Mouse (Mus musculus) embryonic facial prominence, embryonic 12.5 days (tissue): ENCODE measurements around the gene Hras. TPM values are rescaled to one million over a fixed set of nuclear protein-coding genes. Genes with fewer than 3 reads are reported as not detected.

ENCODE experiments used
- ATAC-seq: fragments of 200-750 bp; cut with Nextera tagmentation; 2 replicates; pipeline ENCODE4 v1.8.0; 2017; ENCODE audit not compliant: insufficient number of reproducible peaks, insufficient read depth, low FRiP score, low TSS enrichment
- H3K27ac ChIP-seq: fragments of 300-500 bp; sonication (generic); 2 replicates; pipeline ENCODE4 v1.5.1; 2016; ENCODE audit warnings: mild to moderate bottlenecking
- H3K27me3 ChIP-seq: fragments of 300-500 bp; sonication (generic); 2 replicates; pipeline ENCODE4 v1.6.1; 2016; ENCODE audit warnings: mild to moderate bottlenecking, moderate library complexity
- H3K36me3 ChIP-seq: fragments of 300-500 bp; sonication (generic); 2 replicates; pipeline ENCODE4 v1.6.1; 2016; ENCODE audit warnings: mild to moderate bottlenecking
- H3K4me1 ChIP-seq: fragments of 300-500 bp; sonication (generic); 2 replicates; pipeline ENCODE4 v1.6.1; 2016
- H3K4me2 ChIP-seq: fragments of 300-500 bp; sonication (generic); replicated peaks from 2 replicates; pipeline ENCODE4 v1.6.1; 2016; ENCODE audit warnings: mild to moderate bottlenecking, moderate library complexity
- H3K4me3 ChIP-seq: fragments of 300-500 bp; sonication (generic); 2 replicates; pipeline ENCODE4 v1.5.1; 2016; ENCODE audit warnings: mild to moderate bottlenecking
- H3K9ac ChIP-seq: fragments of 300-500 bp; sonication (generic); 2 replicates; pipeline ENCODE4 v1.6.1; 2016; ENCODE audit warnings: mild to moderate bottlenecking, moderate library complexity
- H3K9me3 ChIP-seq: fragments of 300-500 bp; sonication (generic); 2 replicates; pipeline ENCODE4 v1.6.1; 2016; ENCODE audit warnings: mild to moderate bottlenecking, moderate library complexity
- WGBS: fragments of 180-500 bp; shearing (Covaris S2); methylation state at CpG from one replicate; pipeline ENCODE4 v1.1.7; 2016; 5-methylcytosine and 5-hydroxymethylcytosine counted together
- polyA plus RNA-seq: library from polyadenylated mRNA; unstranded; fragments of >200 nt; fragmentation: Nextera tagmentation; extraction: Ambion mirVana; gene quantifications from 2 replicates; pipeline ENCODE4 v1.2.1, GENCODE M21; 2016

Gene Hras
- polyA plus RNA-seq, 1 experiment from 2014 or later: 91.0 TPM

DNA sequence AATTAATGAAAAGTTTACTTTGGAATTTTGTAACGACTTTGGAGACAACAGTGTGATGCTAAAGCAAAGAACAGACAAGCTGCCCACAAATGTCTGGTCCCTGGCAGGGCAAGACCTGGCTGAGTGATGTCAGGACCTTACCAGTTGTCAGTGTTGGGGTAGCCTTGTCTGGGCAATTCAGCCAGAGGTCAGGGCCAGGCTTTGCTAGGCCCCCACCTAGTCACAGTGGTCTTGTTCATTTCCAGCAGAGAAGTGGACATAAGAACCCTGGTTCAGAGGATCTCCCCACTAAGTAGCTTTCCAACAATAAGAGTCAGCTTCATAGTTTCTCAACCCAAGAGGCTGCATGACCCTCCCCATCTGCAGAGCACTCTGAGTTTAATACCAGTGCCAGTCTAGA, 26.6 kb upstream of the Hras start:
- Histone ChIP-seq H3K36me3 (peaks cover 15% of the 10 kb centered on the region), H3K27ac (0 out of 2 replicates have a peak overlapping the region, but pooled peaks have one; percentile 23), H3K9me3 (no peaks in the 10 kb centered on the region), H3K4me2 (peak overlapping the region; percentile 95), H3K4me1 (peaks cover 34% of the 10 kb centered on the region), H3K9ac (no peak overlapping the region), H3K27me3 (no peaks in the 10 kb centered on the region), H3K4me3 (peak overlapping the region; percentile 52; the same call in 1 of the 2 replicates)
- WGBS: 83% methylated on average over 1 of the region's 1 CpGs
- no peak for ATAC-seq

DNA sequence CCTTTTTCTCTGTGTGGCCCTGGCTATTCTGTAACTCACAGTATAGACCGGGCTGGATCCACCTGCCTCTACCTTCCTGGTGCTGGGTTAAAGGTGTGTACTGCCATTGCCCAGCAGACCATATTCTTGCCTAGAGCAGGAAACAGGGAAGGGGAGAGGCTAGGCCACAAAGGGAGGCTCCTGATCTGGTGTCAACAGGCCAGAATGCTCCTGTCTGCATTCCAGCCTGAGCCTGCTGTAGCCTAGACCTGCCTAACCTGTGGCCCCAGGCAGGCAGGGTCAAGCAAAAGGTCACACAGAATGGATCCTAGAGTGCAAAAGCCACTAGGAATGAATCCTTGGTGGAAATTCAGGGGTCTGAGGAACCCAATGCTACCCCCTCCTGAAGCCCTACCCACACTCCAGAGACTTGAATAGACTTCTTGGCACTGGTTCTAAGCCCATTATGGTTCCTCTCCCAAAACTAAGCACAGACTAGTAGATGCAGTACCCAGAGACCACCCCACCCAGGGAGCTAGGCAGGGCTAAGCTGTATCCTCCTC, 25.8 kb upstream of the Hras start:
- H3K9ac ChIP-seq: no peak overlapping the region
- H3K27me3 ChIP-seq: no peaks in the 10 kb centered on the region
- no peak overlapping the region for H3K27ac ChIP-seq
- no peak for ATAC-seq
- H3K4me2 ChIP-seq: no peak overlapping the region
- peaks cover 40% of the 10 kb centered on the region for H3K4me1 ChIP-seq
- H3K9me3 ChIP-seq: no peaks in the 10 kb centered on the region
- WGBS: 88% methylated on average over 1 of the region's 1 CpGs
- peaks cover 15% of the 10 kb centered on the region for H3K36me3 ChIP-seq
- H3K4me3 ChIP-seq: no peak overlapping the region

DNA sequence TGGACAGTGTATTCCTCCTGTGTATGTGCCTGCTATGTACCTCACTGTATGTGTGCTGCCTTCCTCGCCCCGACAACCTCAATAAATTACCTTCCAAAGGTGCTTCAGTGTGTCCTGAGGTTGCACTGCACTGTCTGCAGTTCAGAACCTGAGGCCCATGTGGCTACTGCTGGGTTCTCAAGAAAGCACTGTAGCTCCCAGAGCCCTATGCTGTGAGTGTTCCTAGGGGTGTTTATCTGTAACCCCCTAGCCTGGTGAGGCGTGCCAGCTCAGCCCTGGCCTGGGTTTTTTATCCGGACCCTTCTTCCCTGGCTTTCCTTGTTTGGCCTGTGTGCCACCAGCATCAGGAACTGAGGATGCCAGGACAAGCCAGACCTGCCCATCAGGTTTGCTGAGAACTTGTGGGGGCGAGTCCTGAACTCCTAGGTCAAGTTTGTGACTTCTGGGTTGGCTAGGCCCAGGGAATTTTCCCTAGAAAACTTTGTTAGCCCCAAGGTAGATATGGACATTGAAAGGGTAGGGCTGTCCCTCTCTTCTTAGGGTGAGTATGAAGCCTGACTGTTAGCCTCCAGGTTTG, 24.8 kb upstream of the Hras start:
- Histone ChIP-seq H3K9ac (no peak overlapping the region), H3K27ac (no peak overlapping the region), H3K36me3 (peaks cover 15% of the 10 kb centered on the region), H3K4me2 (no peak overlapping the region), H3K9me3 (no peaks in the 10 kb centered on the region), H3K4me3 (no peak overlapping the region), H3K27me3 (no peaks in the 10 kb centered on the region), H3K4me1 (peaks cover 40% of the 10 kb centered on the region)
- ATAC-seq: no peak
- 79% methylated on average over 5 of the region's 5 CpGs for WGBS

DNA sequence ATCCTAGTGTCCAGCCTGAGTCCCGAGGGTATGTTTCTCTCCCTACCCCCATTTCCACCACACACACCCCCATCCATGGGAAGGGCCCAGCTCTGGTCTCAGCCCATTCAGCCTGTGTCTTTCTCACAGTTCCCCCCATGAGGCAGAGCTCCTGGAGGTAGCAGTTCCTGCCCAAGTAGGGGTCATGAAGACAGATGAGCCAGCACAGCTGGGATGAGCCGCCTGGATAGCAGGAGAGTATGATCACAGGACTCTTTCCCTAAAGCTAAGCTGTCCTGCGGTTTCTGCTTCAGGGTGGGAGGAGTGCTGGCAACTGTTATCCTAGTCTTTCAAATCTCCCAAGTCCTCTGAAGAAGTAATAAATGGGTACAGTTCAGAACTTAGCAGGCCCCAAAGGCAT, 24.3 kb upstream of the Hras start:
- WGBS: 85% methylated on average over 3 of the region's 3 CpGs
- H3K36me3 ChIP-seq: peaks cover 15% of the 10 kb centered on the region
- no peaks in the 10 kb centered on the region for H3K9me3 ChIP-seq
- no peak overlapping the region for H3K9ac ChIP-seq
- no peak for ATAC-seq
- no peak overlapping the region for H3K4me2 ChIP-seq
- H3K4me3 ChIP-seq: no peak overlapping the region
- H3K27ac ChIP-seq: no peak overlapping the region
- H3K4me1 ChIP-seq: peaks cover 40% of the 10 kb centered on the region
- H3K27me3 ChIP-seq: no peaks in the 10 kb centered on the region

DNA sequence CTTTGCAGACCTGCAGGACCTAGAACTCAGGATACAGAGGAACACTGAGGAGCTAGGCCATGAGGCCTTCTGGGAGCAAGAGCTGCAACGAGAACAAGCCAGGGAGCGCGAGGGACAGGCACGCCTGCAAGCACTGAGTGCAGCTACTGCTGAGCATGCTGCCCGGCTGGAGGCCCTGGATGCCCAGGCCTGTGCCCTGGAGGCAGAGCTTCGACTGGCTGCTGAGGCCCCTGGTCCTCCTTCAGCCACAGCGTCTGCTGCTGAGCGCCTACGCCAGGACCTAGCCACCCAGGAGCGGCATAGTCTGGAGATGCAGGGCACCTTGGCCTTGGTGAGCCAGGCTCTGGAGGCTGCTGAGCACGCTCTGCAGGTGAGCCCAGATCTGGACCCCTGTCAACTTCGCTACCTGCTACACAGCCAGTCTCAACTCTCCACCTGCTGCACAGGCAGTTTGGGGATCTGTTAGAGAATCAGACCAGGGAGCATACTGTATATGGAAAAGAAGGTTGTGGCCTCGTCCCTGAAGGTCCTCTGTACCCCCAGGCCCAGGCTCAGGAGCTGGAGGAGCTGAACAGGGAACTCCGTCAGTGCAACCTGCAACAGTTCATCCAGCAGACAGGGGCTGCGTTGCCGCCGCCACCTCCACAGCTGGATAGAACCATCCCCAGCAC, 23.7 kb upstream of the Hras start:
- WGBS: 89% methylated on average over 17 of the region's 17 CpGs
- Histone ChIP-seq H3K9me3 (no peaks in the 10 kb centered on the region), H3K9ac (no peak overlapping the region), H3K27ac (no peak overlapping the region), H3K27me3 (no peaks in the 10 kb centered on the region), H3K4me1 (peaks cover 35% of the 10 kb centered on the region), H3K4me2 (no peak overlapping the region), H3K36me3 (peaks cover 15% of the 10 kb centered on the region), H3K4me3 (no peak overlapping the region)
- ATAC-seq: no peak

DNA sequence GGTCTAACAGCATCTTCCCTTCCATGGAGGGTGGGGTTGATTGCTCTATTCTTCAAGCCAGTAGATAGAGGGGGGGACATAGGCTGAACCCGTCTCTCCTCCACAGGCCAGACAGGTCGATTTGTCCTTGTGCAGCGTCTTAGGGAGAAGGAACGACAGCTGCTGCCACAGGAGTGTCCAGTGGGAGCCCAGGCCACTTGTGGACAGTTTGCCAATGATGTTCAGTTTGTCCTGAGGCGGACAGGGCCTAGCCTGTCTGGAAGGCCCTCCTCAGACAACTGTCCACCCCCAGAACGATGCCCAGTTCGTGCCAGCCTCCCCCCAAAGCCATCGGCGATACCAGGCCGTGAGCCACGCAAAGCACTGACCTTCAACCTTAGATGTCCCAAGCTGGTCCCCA, 23.1 kb upstream of the Hras start:
- H3K9ac ChIP-seq: no peak overlapping the region
- peaks cover 15% of the 10 kb centered on the region for H3K36me3 ChIP-seq
- H3K4me3 ChIP-seq: peak overlapping the region; percentile 68
- no peak for ATAC-seq
- H3K27me3 ChIP-seq: no peaks in the 10 kb centered on the region
- peak overlapping the region; percentile 89 for H3K4me2 ChIP-seq
- H3K9me3 ChIP-seq: no peaks in the 10 kb centered on the region
- no peak overlapping the region for H3K27ac ChIP-seq
- 89% methylated on average over 11 of the region's 11 CpGs for WGBS
- H3K4me1 ChIP-seq: peaks cover 31% of the 10 kb centered on the region

DNA sequence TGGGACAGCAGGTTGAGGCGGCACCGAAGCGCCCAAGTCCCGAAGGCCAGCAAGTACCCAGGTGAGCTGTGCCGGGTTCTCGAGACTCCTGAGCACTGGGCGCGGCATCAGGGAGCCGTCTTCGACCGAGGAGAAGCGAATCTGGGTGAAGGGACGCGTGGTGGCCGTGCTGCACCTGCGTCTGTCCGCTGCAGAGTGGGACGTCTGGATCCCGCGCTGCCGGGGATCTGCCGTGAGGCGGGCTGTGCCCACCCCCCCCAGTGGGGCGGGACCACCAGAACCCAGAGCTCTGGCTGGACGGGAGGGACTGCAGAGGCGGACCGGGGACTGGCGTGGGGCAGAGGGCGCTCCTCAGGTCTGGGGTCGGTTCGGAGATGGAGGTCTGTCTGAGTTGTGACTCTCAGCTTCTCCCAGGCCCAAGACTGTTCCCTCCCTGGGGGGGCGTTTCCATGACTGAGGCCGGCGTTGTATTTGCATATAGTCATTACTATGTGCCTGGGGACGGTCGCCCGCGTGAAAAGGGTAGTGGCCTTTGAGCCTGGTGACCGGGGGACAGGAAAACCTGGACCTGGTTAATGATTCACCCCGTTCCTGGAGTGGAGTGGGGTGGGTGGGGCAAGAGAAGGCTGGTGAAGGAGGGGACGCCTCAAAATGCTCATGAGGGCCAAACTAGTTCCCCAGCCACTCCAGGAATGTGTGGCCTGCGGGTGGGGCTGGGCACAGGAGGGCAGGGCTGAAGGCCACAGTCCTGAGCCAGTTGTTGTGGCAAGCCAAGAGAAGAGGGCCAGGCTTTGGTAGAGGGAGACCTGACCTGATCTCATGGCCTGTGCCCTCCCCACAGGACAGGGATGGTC, 22.3 kb upstream of the Hras start:
- WGBS: under 1% methylated on average over 42 of the region's 42 CpGs
- Histone ChIP-seq H3K4me3 (peak overlapping the region; percentile 68), H3K9ac (peak overlapping the region; percentile 62), H3K9me3 (no peaks in the 10 kb centered on the region), H3K36me3 (peaks cover 15% of the 10 kb centered on the region), H3K27ac (peak overlapping the region; percentile 94), H3K4me1 (peaks cover 28% of the 10 kb centered on the region), H3K27me3 (no peaks in the 10 kb centered on the region), H3K4me2 (peak overlapping the region; percentile 89)
- peak; percentile 69 for ATAC-seq

DNA sequence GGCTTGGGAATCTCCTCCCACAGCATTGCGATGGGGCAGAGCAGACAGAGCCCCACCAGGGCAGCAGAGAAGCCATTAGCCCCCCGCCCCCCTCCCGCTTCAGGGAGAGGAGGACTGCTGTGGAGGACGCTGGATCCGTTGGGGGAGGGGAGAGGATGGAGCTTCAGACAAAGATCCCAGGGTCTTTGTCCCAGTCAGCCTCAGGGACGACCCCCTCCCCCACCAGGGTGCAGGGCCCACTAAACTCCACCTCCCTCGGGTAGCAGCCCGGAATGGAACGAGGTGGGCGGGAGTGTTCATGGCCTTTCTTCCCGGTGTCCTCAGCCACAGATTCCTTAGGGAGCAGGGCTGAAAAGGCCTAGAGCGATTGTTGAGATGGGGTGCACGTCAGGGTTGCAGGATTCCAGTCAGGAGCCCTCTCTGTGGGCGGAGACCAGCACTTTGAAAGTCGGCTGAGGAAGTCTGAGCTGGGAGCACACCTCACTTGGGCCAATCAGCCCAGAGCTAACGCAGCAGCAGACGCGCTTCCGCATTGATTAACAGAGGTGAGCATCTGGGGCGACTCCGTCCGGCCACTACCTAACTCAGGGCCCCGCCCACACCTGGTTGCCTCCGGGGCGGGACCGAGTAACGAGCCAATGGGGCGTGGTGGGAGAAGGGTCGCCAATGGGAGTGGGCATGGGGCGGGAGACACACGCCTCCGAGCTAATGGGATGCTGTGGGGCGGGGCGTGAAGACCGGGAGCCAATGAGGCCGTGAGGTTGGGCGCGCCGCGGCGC, 21.5 kb upstream of the Hras start, which contains the start of gene Rassf7:
Gene Rassf7, plus strand, starts transcription at position 760 of the 779 bp plus-strand sequence.
- Histone ChIP-seq H3K36me3 (peaks cover 15% of the 10 kb centered on the region), H3K4me3 (peak within 1 kb of the TSS; percentile 68), H3K4me1 (peaks cover 20% of the 10 kb centered on the region), H3K9ac (peak within 1 kb of the TSS; percentile 72), H3K27ac (peak within 1 kb of the TSS; percentile 94), H3K27me3 (no peaks in the 10 kb centered on the region), H3K4me2 (peak within 1 kb of the TSS; percentile 89), H3K9me3 (no peaks in the 10 kb centered on the region)
- peak; percentile 90 for ATAC-seq
- 1% methylated on average over 41 of the region's 41 CpGs for WGBS

DNA sequence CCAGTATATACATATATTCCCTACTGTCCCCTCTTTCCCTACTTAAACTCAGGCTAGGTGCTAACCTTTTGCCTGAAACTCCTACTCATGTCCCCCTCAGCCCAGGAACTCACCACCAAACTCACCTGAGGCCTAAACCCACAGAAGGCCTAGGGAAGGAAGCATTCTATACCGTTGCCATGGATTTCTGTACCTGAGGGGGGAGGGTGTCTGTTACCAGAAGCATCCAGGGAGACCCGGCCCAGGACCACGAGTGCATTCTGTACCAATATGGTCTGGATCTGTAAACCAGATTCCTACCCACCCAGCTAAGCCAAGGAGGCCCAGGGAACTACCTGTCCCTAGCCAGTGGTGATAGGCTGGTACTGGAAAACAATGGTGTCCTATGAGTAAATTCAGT, 20.5 kb upstream of the Hras start:
- peak overlapping the region; percentile 94 for H3K27ac ChIP-seq
- H3K4me2 ChIP-seq: no peak overlapping the region; the same call in 1 of the 2 replicates
- H3K4me3 ChIP-seq: no peak overlapping the region
- ATAC-seq: no peak
- WGBS: 68% methylated on average over 3 of the region's 3 CpGs
- H3K9ac ChIP-seq: peak overlapping the region; percentile 72; the same call in 1 of the 2 replicates
- peaks cover 19% of the 10 kb centered on the region for H3K4me1 ChIP-seq
- H3K27me3 ChIP-seq: no peaks in the 10 kb centered on the region
- no peaks in the 10 kb centered on the region for H3K9me3 ChIP-seq
- peaks cover 12% of the 10 kb centered on the region; the same call in 1 of the 2 replicates for H3K36me3 ChIP-seq

DNA sequence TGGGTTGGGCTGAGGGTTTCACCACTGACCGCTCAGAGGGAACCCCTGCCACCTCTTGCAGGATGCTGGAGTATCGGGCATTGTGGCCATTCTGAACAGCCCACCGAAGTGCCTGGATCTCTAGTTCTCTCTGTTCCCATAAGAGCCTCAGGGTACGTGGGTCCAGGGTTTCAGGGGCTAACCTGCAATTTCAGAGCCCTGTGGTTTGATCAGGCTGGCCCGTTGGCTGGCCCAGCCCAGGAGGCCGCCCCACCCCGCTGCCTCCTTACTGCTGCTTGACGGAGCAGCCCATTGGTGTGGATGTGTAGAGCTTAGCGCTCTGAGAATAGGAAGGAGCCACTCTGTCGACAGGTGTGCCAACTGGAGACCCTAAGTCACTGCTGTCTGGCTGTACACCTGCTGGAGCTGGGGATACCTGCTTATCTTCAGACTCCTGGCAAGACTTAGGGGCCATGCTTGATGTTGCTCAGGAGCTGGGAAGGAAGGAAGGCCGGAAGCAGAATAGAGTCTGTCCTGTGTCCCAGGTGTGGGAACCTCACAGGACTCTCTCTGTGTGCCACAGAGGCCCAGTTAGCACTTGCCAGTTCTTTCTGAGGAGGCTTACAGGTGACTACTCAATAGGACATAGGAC, 19.9 kb upstream of the Hras start, which contains the start of gene Lmntd2:
Gene Lmntd2, minus strand, starts transcription at position 476 of the 631 bp plus-strand sequence.
- H3K4me2 ChIP-seq: peak within 1 kb of the TSS; percentile 89
- H3K27ac ChIP-seq: peak within 1 kb of the TSS; percentile 94
- H3K4me3 ChIP-seq: peak within 1 kb of the TSS; percentile 68
- H3K4me1 ChIP-seq: peaks cover 19% of the 10 kb centered on the region
- peaks cover 12% of the 10 kb centered on the region; the same call in 1 of the 2 replicates for H3K36me3 ChIP-seq
- H3K9me3 ChIP-seq: no peaks in the 10 kb centered on the region
- peak within 1 kb of the TSS; percentile 72 for H3K9ac ChIP-seq
- H3K27me3 ChIP-seq: no peaks in the 10 kb centered on the region
- 92% methylated on average over 11 of the region's 11 CpGs for WGBS
- no peak for ATAC-seq
